Mouse (Mus musculus): Measurements from ENCODE around the gene Mfsd2a. TPM values are rescaled to one million over a fixed set of nuclear protein-coding genes. Genes with fewer than 3 reads are reported as not detected.

The Mfsd2a gene
- total and polyA plus RNA-seq, 2 experiments from 2014 or later: 30.3 to 57.7 TPM

GRCm38 (mm10) chr4:122939048-122939796, 21.8 kb downstream of the Mfsd2a start:
- Histone ChIP-seq H3K27ac (ENCODE audit: low read depth, low read length) (no peak overlapping the region), H3K4me2 (ENCODE audit: low read depth, low read length, poor library complexity, severe bottlenecking) (no peak overlapping the region), H3K4me1 (ENCODE audit: insufficient read depth, low read length) (no peaks in the 10 kb centered on the region), H3K36me3 (ENCODE audit: insufficient read depth, low read length) (no peaks in the 10 kb centered on the region), H3K27me3 (ENCODE audit: insufficient read depth, low read length) (no peaks in the 10 kb centered on the region), H3K4me3 (ENCODE audit: low read depth, low read length) (no peak overlapping the region), H3K9ac (replicated peaks; ENCODE audit: low read length, poor library complexity, severe bottlenecking) (no peak overlapping the region), H3K9me3 (ENCODE audit: low read length) (no peaks in the 10 kb centered on the region)
- TF ChIP-seq CTCF (IDR thresholded peaks at IDR 0.05): no peak
- DNase-seq (ENCODE audit: low spot score) (no peak), ATAC-seq (ENCODE audit: low FRiP score) (no peak)
- WGBS: 89% methylated on average over 2 of the region's 2 CpGs

GRCm38 (mm10) chr4:122937489-122937888, 23.5 kb downstream of the Mfsd2a start:
- no peak overlapping the region for H3K4me3 ChIP-seq (ENCODE audit: low read depth, low read length)
- TF ChIP-seq CTCF (IDR thresholded peaks at IDR 0.05): no peak
- no peaks in the 10 kb centered on the region for H3K4me1 ChIP-seq (ENCODE audit: insufficient read depth, low read length)
- no peaks in the 10 kb centered on the region for H3K36me3 ChIP-seq (ENCODE audit: insufficient read depth, low read length)
- H3K4me2 ChIP-seq (ENCODE audit: low read depth, low read length, poor library complexity, severe bottlenecking): no peak overlapping the region
- H3K9me3 ChIP-seq (ENCODE audit: low read length): no peaks in the 10 kb centered on the region
- WGBS: 89% methylated on average over 3 of the region's 3 CpGs
- DNase-seq (ENCODE audit: low spot score): no peak
- H3K27ac ChIP-seq (ENCODE audit: low read depth, low read length): no peak overlapping the region
- no peak for ATAC-seq (ENCODE audit: low FRiP score)
- no peak overlapping the region for H3K9ac ChIP-seq (replicated peaks; ENCODE audit: low read length, poor library complexity, severe bottlenecking)
- H3K27me3 ChIP-seq (ENCODE audit: insufficient read depth, low read length): no peaks in the 10 kb centered on the region

GRCm38 (mm10) chr4:122935466-122936099, 25.4 kb downstream of the Mfsd2a start:
- 90% methylated on average over 9 of the region's 9 CpGs for WGBS
- Histone ChIP-seq H3K36me3 (ENCODE audit: insufficient read depth, low read length) (no peaks in the 10 kb centered on the region), H3K4me2 (ENCODE audit: low read depth, low read length, poor library complexity, severe bottlenecking) (no peak overlapping the region), H3K9ac (replicated peaks; ENCODE audit: low read length, poor library complexity, severe bottlenecking) (no peak overlapping the region), H3K27me3 (ENCODE audit: insufficient read depth, low read length) (no peaks in the 10 kb centered on the region), H3K4me3 (ENCODE audit: low read depth, low read length) (no peak overlapping the region), H3K9me3 (ENCODE audit: low read length) (no peaks in the 10 kb centered on the region), H3K27ac (ENCODE audit: low read depth, low read length) (no peak overlapping the region), H3K4me1 (ENCODE audit: insufficient read depth, low read length) (no peaks in the 10 kb centered on the region)
- DNase-seq (ENCODE audit: low spot score) (no peak), ATAC-seq (ENCODE audit: low FRiP score) (no peak)
- TF ChIP-seq CTCF (IDR thresholded peaks at IDR 0.05): no peak

DNA sequence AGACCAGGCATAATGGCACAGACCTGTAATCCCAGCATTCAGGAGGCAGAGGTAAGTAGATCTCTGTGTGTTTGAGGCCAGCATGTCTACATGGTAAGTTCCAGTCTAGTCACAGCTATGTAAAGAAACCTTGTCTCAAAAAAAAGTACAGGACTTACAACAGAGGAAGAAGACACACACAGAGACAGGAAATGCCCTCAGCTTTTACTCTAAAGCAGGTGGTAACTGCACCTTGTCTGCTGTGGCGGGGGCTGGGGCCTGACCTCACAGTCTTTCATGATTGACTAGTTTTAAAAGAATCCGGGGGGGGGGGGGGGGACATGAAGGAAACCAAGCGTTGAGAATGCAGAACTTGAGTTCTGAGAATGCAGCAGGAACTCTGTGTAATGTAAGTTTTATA, 27.1 kb downstream of the Mfsd2a start:
- ATAC-seq (ENCODE audit: low FRiP score): no peak
- WGBS: 44% methylated on average over 3 of the region's 3 CpGs
- Histone ChIP-seq H3K9ac (replicated peaks; ENCODE audit: low read length, poor library complexity, severe bottlenecking) (no peak overlapping the region), H3K36me3 (ENCODE audit: insufficient read depth, low read length) (no peaks in the 10 kb centered on the region), H3K4me3 (ENCODE audit: low read depth, low read length) (no peak overlapping the region), H3K27ac (ENCODE audit: low read depth, low read length) (no peak overlapping the region), H3K4me2 (ENCODE audit: low read depth, low read length, poor library complexity, severe bottlenecking) (no peak overlapping the region), H3K9me3 (ENCODE audit: low read length) (no peaks in the 10 kb centered on the region), H3K27me3 (ENCODE audit: insufficient read depth, low read length) (no peaks in the 10 kb centered on the region), H3K4me1 (ENCODE audit: insufficient read depth, low read length) (no peaks in the 10 kb centered on the region)
- TF ChIP-seq CTCF (IDR thresholded peaks at IDR 0.05): no peak
- DNase-seq (ENCODE audit: low spot score): no peak

- DNase-seq (ENCODE audit: low spot score) (no peak), ATAC-seq (ENCODE audit: low FRiP score) (no peak)
- no peaks in the 10 kb centered on the region for H3K36me3 ChIP-seq (ENCODE audit: insufficient read depth, low read length)
- no peaks in the 10 kb centered on the region for H3K9me3 ChIP-seq (ENCODE audit: low read length)
- TF ChIP-seq CTCF (IDR thresholded peaks at IDR 0.05): no peak
- whole genome bisulfite sequencing: 76% methylated on average over 3 of the region's 3 CpGs
- no peaks in the 10 kb centered on the region for H3K4me1 ChIP-seq (ENCODE audit: insufficient read depth, low read length)
- no peak overlapping the region for H3K27ac ChIP-seq (ENCODE audit: low read depth, low read length)
- no peak overlapping the region for H3K9ac ChIP-seq (replicated peaks; ENCODE audit: low read length, poor library complexity, severe bottlenecking)
- H3K27me3 ChIP-seq (ENCODE audit: insufficient read depth, low read length): no peaks in the 10 kb centered on the region
- H3K4me2 ChIP-seq (ENCODE audit: low read depth, low read length, poor library complexity, severe bottlenecking): no peak overlapping the region
- no peak overlapping the region for H3K4me3 ChIP-seq (ENCODE audit: low read depth, low read length)
Observed at GRCm38 (mm10) chr4:122933051-122933591, 27.9 kb downstream of the Mfsd2a start.

Data from midbrain, postnatal 0 days (tissue).